In the genomic region with DNA sequence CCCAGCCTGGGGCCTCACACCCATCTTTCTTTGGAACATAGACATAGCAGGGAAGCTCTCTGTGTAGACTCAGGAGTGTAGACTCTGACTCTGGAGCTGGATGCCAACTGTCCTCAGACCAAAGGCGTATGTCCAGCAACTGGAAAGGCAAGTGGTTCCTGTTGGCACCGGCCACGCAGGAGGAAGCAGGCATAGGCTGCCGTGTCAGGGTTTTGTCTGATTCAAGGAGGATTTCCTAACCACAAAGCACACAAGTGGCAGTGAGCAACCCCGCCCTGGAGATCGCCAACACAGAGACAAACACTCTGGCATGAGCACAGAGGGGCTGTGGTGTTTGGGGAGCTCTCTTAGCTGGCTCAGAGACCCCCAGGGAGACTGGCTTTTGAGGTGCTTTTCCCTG, we compare ENCODE assay signal across 18 mouse cellular contexts. TPM values are rescaled to one million over a fixed set of nuclear protein-coding genes. Genes with fewer than 3 reads are reported as not detected.
DNase-seq lines count a peak whose midpoint lies in the region; ATAC-seq and TF ChIP-seq lines count a peak whose summit lies in the region.
"Had no signal": no experiment of that assay in that cellular context is flagged by ENCODE, and none has a peak within 500 bp of the region (broad histone marks: within the 10 kb centered on the region; RNA-seq: fewer than 3 reads in every experiment).

No protein-coding gene starts in this region.

- no peak overlapping the region for H3K27ac ChIP-seq in midbrain, embryonic 11.5 days (ENCODE audit: low read depth, low read length)
- H3K27ac ChIP-seq: embryonic facial prominence, embryonic 12.5 days; left cerebral cortex, adult 2 months; limb, embryonic 10.5 days; liver, embryonic 13.5 days; neural tube, embryonic 13.5 days; stomach, embryonic 15.5 days had no signal

- no peak overlapping the region for H3K9ac ChIP-seq in midbrain, embryonic 11.5 days (ENCODE audit: low read length)
- H3K9ac ChIP-seq: embryonic facial prominence, embryonic 12.5 days; heart, embryonic 12.5 days; liver, embryonic 13.5 days; neural tube, embryonic 13.5 days; stomach, embryonic 15.5 days had no signal

- H3K4me1 ChIP-seq in lung, adult 2 months (ENCODE audit: control insufficient read depth, insufficient read depth, low read length), result peaks cover 12% of the 10 kb centered on the region
- H3K4me1 ChIP-seq in midbrain, embryonic 11.5 days (ENCODE audit: control insufficient read depth, insufficient read depth, low read length), result peaks cover 5% of the 10 kb centered on the region; the same call in 1 of the 2 replicates

- no peak overlapping the region for H3K4me3 ChIP-seq in lung, adult 2 months (replicated peaks; ENCODE audit: extremely low read depth, low read depth, low read length)
- H3K4me3 ChIP-seq in myocyte, result no peak overlapping the region
- H3K4me3 ChIP-seq in midbrain, embryonic 11.5 days (ENCODE audit: low read depth, low read length), result no peak overlapping the region
- H3K4me3 ChIP-seq: embryonic facial prominence, embryonic 12.5 days; heart, embryonic 12.5 days; left cerebral cortex, adult 2 months; limb, embryonic 10.5 days; liver, embryonic 13.5 days; neural tube, embryonic 13.5 days; stomach, embryonic 15.5 days had no signal

- no peaks in the 10 kb centered on the region for H3K36me3 ChIP-seq in myocyte (ENCODE audit: control insufficient read depth, insufficient read depth)
- no peaks in the 10 kb centered on the region for H3K36me3 ChIP-seq in midbrain, embryonic 11.5 days (ENCODE audit: control insufficient read depth, insufficient read depth, low read length)
- H3K36me3 ChIP-seq: liver, embryonic 13.5 days; neural tube, embryonic 13.5 days had no signal

- no peak for TF ChIP-seq POLR2A in lung, adult 2 months (IDR thresholded peaks at IDR 0.05; ENCODE audit: borderline replicate concordance, extremely low read depth, low read depth, low read length)
- no peak for TF ChIP-seq POLR2A in myocyte (IDR thresholded peaks at IDR 0.05; ENCODE audit: insufficient read length, low read depth)

- WGBS in lung, adult 2 months, result 24% methylated on average over 6 of the region's 6 CpGs
- 78% methylated on average over 6 of the region's 6 CpGs for WGBS in midbrain, embryonic 11.5 days

- H3K79me2 ChIP-seq in myocyte (ENCODE audit: control insufficient read depth, insufficient read depth), result no peaks in the 10 kb centered on the region

- H3K4me2 ChIP-seq in myocyte (ENCODE audit: low read depth), result peak overlapping the region; percentile 53
- H3K4me2 ChIP-seq in midbrain, embryonic 11.5 days, result no peak overlapping the region
- H3K4me2 ChIP-seq: embryonic facial prominence, embryonic 12.5 days; heart, embryonic 12.5 days; liver, embryonic 13.5 days; neural tube, embryonic 13.5 days; stomach, embryonic 15.5 days had no signal

- H3ac ChIP-seq in myocyte (ENCODE audit: control insufficient read depth, insufficient read length), result no peak overlapping the region

- no peaks in the 10 kb centered on the region for H3K9me3 ChIP-seq in midbrain, embryonic 11.5 days (ENCODE audit: control insufficient read depth, low read length)
- H3K9me3 ChIP-seq: embryonic facial prominence, embryonic 12.5 days; heart, embryonic 12.5 days; limb, embryonic 10.5 days; liver, embryonic 13.5 days; neural tube, embryonic 13.5 days; stomach, embryonic 15.5 days had no signal

- ATAC-seq in midbrain, embryonic 11.5 days (ENCODE audit: low FRiP score), result no peak

- DNase-seq in gastrocnemius, postnatal 25 days, result peak; percentile 48
- no peak for DNase-seq in gastrocnemius, postnatal 10 days
- DNase-seq in lung, adult 18-20 months, result peak; percentile 64 to 73
- DNase-seq in lung, adult 2 months, result no peak
- DNase-seq in lung, postnatal 14 days, result peak; percentile 42
- no peak for DNase-seq in midbrain, embryonic 11.5 days (ENCODE audit: low spot score, missing footprints)
- DNase-seq in embryo, embryonic 9.5 days (ENCODE audit: extremely low spot score), result no peak
- DNase-seq: cerebellum, adult 2 months; gastrocnemius, postnatal 36 days; liver, embryonic 13.5 days; right cerebral cortex, postnatal 14 days had no signal

- no peaks in the 10 kb centered on the region for H3K27me3 ChIP-seq in myocyte (ENCODE audit: control insufficient read depth, insufficient read depth, insufficient read length)
- H3K27me3 ChIP-seq in midbrain, embryonic 11.5 days (ENCODE audit: control insufficient read depth, insufficient read depth, low read length), result no peaks in the 10 kb centered on the region
- H3K27me3 ChIP-seq: embryonic facial prominence, embryonic 12.5 days; heart, embryonic 12.5 days; liver, embryonic 13.5 days; neural tube, embryonic 13.5 days; stomach, embryonic 15.5 days had no signal

- no peak for TF ChIP-seq CTCF in lung, adult 2 months (IDR thresholded peaks at IDR 0.05; ENCODE audit: insufficient read depth, low read length)

TF ChIP-seq in myocyte, 11 proteins besides CTCF, POLR2A, EP300 and RAD21:
- TF ChIP-seq E2F4 (IDR thresholded peaks at IDR 0.05; ENCODE audit: insufficient read depth), result no peak
- peak; percentile 44 to 88 (median 61) for TF ChIP-seq MYOG (IDR thresholded peaks at IDR 0.05; ENCODE audit: control insufficient read depth in 1 of 3, insufficient read depth in 1 of 3, insufficient read length in 2 of 3, low read depth in 2 of 3)
- no peak for TF ChIP-seq REST (IDR thresholded peaks at IDR 0.05; ENCODE audit: insufficient read depth, insufficient read length)
- peak in 2 of 3 experiments; percentile 40 to 72 for TF ChIP-seq MYOD1 (IDR thresholded peaks at IDR 0.05; ENCODE audit: control insufficient read depth in 1 of 3, insufficient read length in 2 of 3, low read depth in 2 of 3)
- no peak for TF ChIP-seq MAX (IDR thresholded peaks at IDR 0.05; ENCODE audit: low read depth)
- no peak for TF ChIP-seq SRF (IDR thresholded peaks at IDR 0.05; ENCODE audit: control insufficient read depth, insufficient read length, low read depth)
- no peak for TF ChIP-seq USF1 (IDR thresholded peaks at IDR 0.05; ENCODE audit: low read depth)
- TF ChIP-seq TCF3 (IDR thresholded peaks at IDR 0.05; ENCODE audit: insufficient read length, low read depth), result no peak

RNA-seq across cellular contexts. Expression of gene Tgfbi, which starts 17.2 kb away (rescaled TPM):
- total RNA-seq in gastrocnemius, postnatal 25 days (2021), result 10 to 100 TPM; 19.2 to 20.5 TPM
- total RNA-seq in gastrocnemius, postnatal 10 days (2021), result 10 to 100 TPM; 61.2 to 76.3 TPM
- 50.8 and 53.9 TPM in 2 replicates for polyA plus RNA-seq in lung, adult 2 months (2012; rRNA removed)
- polyA plus RNA-seq in myocyte (2012; fragmentation: generic; extraction: Trizol), result 1.8 TPM
- polyA plus RNA-seq in midbrain, embryonic 11.5 days (2014; fragmentation: Nextera tagmentation; extraction: Ambion mirVana), result 20.2 and 25.3 TPM in 2 replicates

Comparison
In these comparisons a context has a peak if more than half of its experiments do, and no peak if none do; other contexts are left out.
1. DNase-seq: peak in gastrocnemius, postnatal 25 days (single experiment), lung, adult 18-20 months (2 of 2) and lung, postnatal 14 days (single experiment); none in gastrocnemius, postnatal 10 days (single experiment), lung, adult 2 months (single experiment), midbrain, embryonic 11.5 days (single experiment) and embryo, embryonic 9.5 days (single experiment).